Mouse (Mus musculus) Patski (cell line): ENCODE data around the gene Kcna5. TPM values are rescaled to one million over a fixed set of nuclear protein-coding genes. Genes with fewer than 3 reads are reported as not detected.
A peak's percentile ranks its signal among the peaks of the same experiment; 100 is the strongest.

Experiments used
- ATAC-seq: fragments of 100-300 bp; one replicate; pipeline ENCODE4 v1.8.0; 2021
- CTCF ChIA-PET: fragments of 350-600 bp; sonication (Branson Sonifier 250); formaldehyde crosslinking; loops from one replicate; lab custom pipeline; 2022; ENCODE audit warnings: inconsistent platforms; lab: Charles Lee
- POLR2A ChIA-PET: fragments of 350-600 bp; sonication (Branson Sonifier 250); formaldehyde crosslinking; loops from one replicate; lab custom pipeline; 2022; ENCODE audit warnings: antibody characterized with exemption, inconsistent platforms; lab: Charles Lee
- DNase-seq: peaks from one replicate; pipeline ENCODE4 v3.0.0-alpha.2; 2011; ENCODE audit warnings: low read depth, low spot score
- H3K27me3 ChIP-seq: fragments of 371-371 bp; one replicate; pipeline ENCODE4 v1.5.1; 2021
- CTCF ChIP-seq: fragments of 100-300 bp; IDR thresholded peaks from one replicate; pipeline ENCODE4 v1.5.1; 2021
- in situ Hi-C: fragments of 300-500 bp; cut with MboI; formaldehyde crosslinking; loops from 3 replicates; pipeline ENCODE4 v1.11.1; 2018; ENCODE audit warnings: low pct_unique_long_range_greater_than_20kb, mixed read lengths
- polyA plus RNA-seq: library from polyadenylated mRNA; unstranded; gene quantifications from one replicate; pipeline ENCODE4 v1.2.3, GENCODE M21; 2021

The Kcna5 gene
- 1.4 TPM for polyA plus RNA-seq

- CTCF ChIA-PET: no interaction called here
- no peak for TF ChIP-seq CTCF
- POLR2A ChIA-PET: interaction anchor here (0.6 to 1.2 kb wide), 2 partner anchors 16 to 25 kb away, joined by 3 to 5 read pairs; no protein-coding TSS in a partner anchor
- DNase-seq (no peak), ATAC-seq (peak; percentile 17)
- in situ Hi-C loops: no loop called here
- H3K27me3 ChIP-seq: peaks cover 20% of the 10 kb centered on the region
These were observed at the start of gene Kcna5 for GRCm38 (mm10) chr6:126535208-126535910. Kcna5 (minus strand) TSS chr6:126535412.

- H3K27me3 ChIP-seq: no peaks in the 10 kb centered on the region
- in situ Hi-C loops: no loop called here
- ATAC-seq: no peak
- TF ChIP-seq CTCF: peak; percentile 76
- ChIA-PET POLR2A (no interaction called here), CTCF (interaction anchor here (0.7 to 1.3 kb wide), 2 partner anchors 10 to 19 kb away, joined by 3 read pairs; no protein-coding TSS in a partner anchor)
- DNase-seq: no peak
These were observed 47.9 kb upstream of the Kcna5 start for GRCm38 (mm10) chr6:126583075-126583474.

GRCm38 (mm10) chr6:126581632-126582031 lies 46.4 kb upstream of the Kcna5 start:
- ChIA-PET CTCF (interaction anchor here (1.0 to 3.4 kb wide), 4 partner anchors 8 to 81 kb away, joined by 3 to 21 read pairs (median 4); no protein-coding TSS in a partner anchor), POLR2A (no interaction called here)
- DNase-seq: no peak
- TF ChIP-seq CTCF: no peak
- in situ Hi-C loops: no loop called here
- H3K27me3 ChIP-seq: no peaks in the 10 kb centered on the region
- ATAC-seq: no peak

- no peaks in the 10 kb centered on the region for H3K27me3 ChIP-seq
- in situ Hi-C loops: no loop called here
- ChIA-PET CTCF (interaction anchor here (1.0 to 3.4 kb wide), 5 partner anchors 10 to 80 kb away, joined by 3 to 21 read pairs (median 4); no protein-coding TSS in a partner anchor), POLR2A (no interaction called here)
- ATAC-seq (no peak), DNase-seq (no peak)
- TF ChIP-seq CTCF: no peak
These were observed 45.4 kb upstream of the Kcna5 start for GRCm38 (mm10) chr6:126580571-126580970.

GRCm38 (mm10) chr6:126577415-126577814 lies 42.2 kb upstream of the Kcna5 start:
- ChIA-PET POLR2A (no interaction called here), CTCF (no interaction called here)
- in situ Hi-C loops: no loop called here
- no peak for TF ChIP-seq CTCF
- no peak for DNase-seq
- no peak for ATAC-seq
- H3K27me3 ChIP-seq: no peaks in the 10 kb centered on the region

GRCm38 (mm10) chr6:126576566-126576965 lies 41.4 kb upstream of the Kcna5 start:
- ATAC-seq (no peak), DNase-seq (no peak)
- TF ChIP-seq CTCF: no peak
- ChIA-PET CTCF (no interaction called here), POLR2A (no interaction called here)
- in situ Hi-C loops: no loop called here
- H3K27me3 ChIP-seq: no peaks in the 10 kb centered on the region

- ChIA-PET CTCF (no interaction called here), POLR2A (no interaction called here)
- ATAC-seq: no peak
- no peak for TF ChIP-seq CTCF
- DNase-seq: no peak
- in situ Hi-C loops: loop anchor here (25.0 kb wide), 1 partner anchor 763 kb away; no protein-coding TSS in a partner anchor
- no peaks in the 10 kb centered on the region for H3K27me3 ChIP-seq
These were observed 39.6 kb upstream of the Kcna5 start for GRCm38 (mm10) chr6:126574778-126575177.

GRCm38 (mm10) chr6:126573021-126573420 lies 37.8 kb upstream of the Kcna5 start:
- H3K27me3 ChIP-seq: no peaks in the 10 kb centered on the region
- ChIA-PET CTCF (interaction anchor here (1.5 to 1.8 kb wide), 2 partner anchors 71 to 73 kb away, joined by 3 to 4 read pairs; no protein-coding TSS in a partner anchor), POLR2A (no interaction called here)
- TF ChIP-seq CTCF: no peak
- DNase-seq (no peak), ATAC-seq (no peak)
- in situ Hi-C loops: loop anchor here (25.0 kb wide), 1 partner anchor 764 kb away; no protein-coding TSS in a partner anchor

- POLR2A ChIA-PET: interaction anchor here (1.1 kb wide), 1 partner anchor 74 kb away, joined by 4 read pairs; no protein-coding TSS in a partner anchor
- in situ Hi-C loops: loop anchor here (10.0 to 25.0 kb wide), 2 partner anchors 415 to 767 kb away; no protein-coding TSS in a partner anchor
- CTCF ChIA-PET: interaction anchor here (0.8 to 3.5 kb wide), 3 partner anchors 11 to 69 kb away, joined by 4 to 12 read pairs (median 4); no protein-coding TSS in a partner anchor
- no peak for TF ChIP-seq CTCF
- DNase-seq (peak; percentile 33), ATAC-seq (peak; percentile 83)
- H3K27me3 ChIP-seq: no peaks in the 10 kb centered on the region
These were observed 34.6 kb upstream of the Kcna5 start for GRCm38 (mm10) chr6:126569809-126570208.

- CTCF ChIA-PET: interaction anchor here (1.1 to 3.5 kb wide), 5 partner anchors 8 to 137 kb away, joined by 3 to 12 read pairs (median 4); no protein-coding TSS in a partner anchor
- in situ Hi-C loops: loop anchor here (10.0 to 25.0 kb wide), 2 partner anchors 413 to 769 kb away; no protein-coding TSS in a partner anchor
- H3K27me3 ChIP-seq: no peaks in the 10 kb centered on the region
- no peak for ATAC-seq
- no peak for TF ChIP-seq CTCF
- no peak for DNase-seq
- POLR2A ChIA-PET: no interaction called here
These were observed 33.0 kb upstream of the Kcna5 start for GRCm38 (mm10) chr6:126568046-126568830.
